Mouse (Mus musculus) thymus, adult 2 months (tissue): ENCODE measurements around the gene Ccdc36.

Source experiments
- CTCF ChIP-seq: fragments of 200-500 bp; IDR thresholded peaks from 2 replicates; pipeline ENCODE4 v1.5.1; 2012; ENCODE audit warnings: mild to moderate bottlenecking, control low read depth, low read length, moderate library complexity, borderline replicate concordance; ENCODE audit not compliant: control insufficient read depth, poor library complexity, insufficient read depth; ENCODE audit errors: extremely low read depth
- POLR2A ChIP-seq: fragments of 200-500 bp; IDR thresholded peaks from 2 replicates; pipeline ENCODE4 v1.6.1; 2012; ENCODE audit warnings: mild to moderate bottlenecking, low read length, control low read depth, moderate library complexity; ENCODE audit not compliant: control insufficient read depth, poor library complexity, insufficient read depth; ENCODE audit errors: extremely low read depth

GRCm38 (mm10) chr9:108431431-108432067 lies 3.3 kb upstream of the Ccdc36 start:
- TF ChIP-seq CTCF, result no peak
- TF ChIP-seq POLR2A, result no peak
